Mouse (Mus musculus): Measurements from ENCODE around the gene Lce1g.

The Lce1g gene

GRCm38 (mm10) chr3:92752238-92752637 lies at the start of gene Lce1g:
Gene Lce1g, minus strand, starts transcription at chr3:92752338.
- DNase-seq (ENCODE audit: low spot score in 2 of 2) = no peak

GRCm38 (mm10) chr3:92790414-92790813 lies 38.3 kb upstream of the Lce1g start, which contains the start of gene Lce1j:
Gene Lce1j, minus strand, starts transcription at chr3:92790514.
- no peak for DNase-seq (ENCODE audit: low spot score in 2 of 2)

- DNase-seq (ENCODE audit: low spot score in 2 of 2) = no peak
Measured at GRCm38 (mm10) chr3:92778799-92779198, 26.7 kb upstream of the Lce1g start, which contains the start of gene Lce1i. Gene Lce1i, minus strand, starts transcription at chr3:92778899.

- DNase-seq (ENCODE audit: low spot score in 2 of 2) = no peak
Measured at GRCm38 (mm10) chr3:92771573-92771972, 19.4 kb upstream of the Lce1g start.

GRCm38 (mm10) chr3:92764965-92765364 lies 12.8 kb upstream of the Lce1g start, which contains the start of gene Lce1h:
Gene Lce1h, minus strand, starts transcription at chr3:92765065.
- DNase-seq (ENCODE audit: low spot score in 2 of 2) = no peak

GRCm38 (mm10) chr3:92753197-92753596 lies 1.1 kb upstream of the Lce1g start:
- no peak for DNase-seq (ENCODE audit: low spot score in 2 of 2)

GRCm38 (mm10) chr3:92738996-92739395 lies 13.1 kb downstream of the Lce1g start, which contains the start of gene Gm38119:
Gene Gm38119, minus strand, starts transcription at chr3:92739096.
- DNase-seq (ENCODE audit: low spot score in 2 of 2) = no peak

GRCm38 (mm10) chr3:92722631-92723030 lies 29.5 kb downstream of the Lce1g start:
- DNase-seq (ENCODE audit: low spot score in 2 of 2) = no peak

GRCm38 (mm10) chr3:92720250-92720649 lies 31.9 kb downstream of the Lce1g start, which contains the start of gene Lce1f:
Gene Lce1f, minus strand, starts transcription at chr3:92720350.
- DNase-seq (ENCODE audit: low spot score in 2 of 2) = no peak

- DNase-seq (ENCODE audit: low spot score in 2 of 2) = no peak
Measured at GRCm38 (mm10) chr3:92715122-92715521, 37.0 kb downstream of the Lce1g start.

GRCm38 (mm10) chr3:92708974-92709373 lies 43.2 kb downstream of the Lce1g start, which contains the start of gene Lce1e:
Gene Lce1e, minus strand, starts transcription at chr3:92709074.
- DNase-seq (ENCODE audit: low spot score in 2 of 2) = no peak
